Mouse (Mus musculus): ENCODE data around the gene Blmh. TPM values are rescaled to one million over a fixed set of nuclear protein-coding genes. Genes with fewer than 3 reads are reported as not detected.

Gene Blmh
- polyA plus RNA-seq (2012; rRNA removed), result 2.5 and 4.8 TPM in 2 replicates

- H3K36me3 ChIP-seq (ENCODE audit: control insufficient read depth, insufficient read depth, low read length), result no peaks in the 10 kb centered on the region
- no peaks in the 10 kb centered on the region for H3K27me3 ChIP-seq (ENCODE audit: control insufficient read depth, insufficient read depth, low read length)
- TF ChIP-seq CTCF (IDR thresholded peaks at IDR 0.05; ENCODE audit: extremely low read depth, insufficient read length, insufficient replicate concordance, low read depth, low read length) (no peak), POLR2A (IDR thresholded peaks at IDR 0.05; ENCODE audit: low read depth, low read length) (no peak)
- no peaks in the 10 kb centered on the region; the same call in 1 of the 2 replicates for H3K4me1 ChIP-seq (ENCODE audit: control insufficient read depth, insufficient read depth, insufficient read length, low read length)
- H3K4me3 ChIP-seq (ENCODE audit: low read depth, low read length), result no peak within 1 kb of the TSS
- WGBS, result 20% methylated on average over 6 of the region's 6 CpGs
- H3K27ac ChIP-seq (ENCODE audit: insufficient read depth, low read depth, low read length), result no peak within 1 kb of the TSS; the same call in 1 of the 2 replicates
Measured at GRCm38 (mm10) chr11:76924759-76925236, at the start of gene Blmh. Gene Blmh, plus strand, starts transcription at chr11:76924809.

- H3K27ac ChIP-seq (ENCODE audit: insufficient read depth, low read depth, low read length), result 0 out of 2 replicates have a peak overlapping the region, but pooled peaks have one; percentile 18
- H3K36me3 ChIP-seq (ENCODE audit: control insufficient read depth, insufficient read depth, low read length), result no peaks in the 10 kb centered on the region
- H3K27me3 ChIP-seq (ENCODE audit: control insufficient read depth, insufficient read depth, low read length), result no peaks in the 10 kb centered on the region
- H3K4me1 ChIP-seq (ENCODE audit: control insufficient read depth, insufficient read depth, insufficient read length, low read length), result no peaks in the 10 kb centered on the region
- no peak for TF ChIP-seq CTCF (IDR thresholded peaks at IDR 0.05; ENCODE audit: extremely low read depth, insufficient read length, insufficient replicate concordance, low read depth, low read length)
- TF ChIP-seq POLR2A (IDR thresholded peaks at IDR 0.05; ENCODE audit: low read depth, low read length), result no peak
- H3K4me3 ChIP-seq (ENCODE audit: low read depth, low read length), result no peak overlapping the region
- 87% methylated on average over 5 of the region's 5 CpGs for WGBS
Measured at GRCm38 (mm10) chr11:76879816-76880215, 44.8 kb upstream of the Blmh start.

- 14% methylated on average over 5 of the region's 5 CpGs for WGBS
- TF ChIP-seq CTCF (IDR thresholded peaks at IDR 0.05; ENCODE audit: extremely low read depth, insufficient read length, insufficient replicate concordance, low read depth, low read length) (no peak), POLR2A (IDR thresholded peaks at IDR 0.05; ENCODE audit: low read depth, low read length) (no peak)
- H3K36me3 ChIP-seq (ENCODE audit: control insufficient read depth, insufficient read depth, low read length), result no peaks in the 10 kb centered on the region
- no peak overlapping the region for H3K4me3 ChIP-seq (ENCODE audit: low read depth, low read length)
- H3K27ac ChIP-seq (ENCODE audit: insufficient read depth, low read depth, low read length), result no peak overlapping the region
- no peaks in the 10 kb centered on the region for H3K27me3 ChIP-seq (ENCODE audit: control insufficient read depth, insufficient read depth, low read length)
- peaks cover 3% of the 10 kb centered on the region; the same call in 1 of the 2 replicates for H3K4me1 ChIP-seq (ENCODE audit: control insufficient read depth, insufficient read depth, insufficient read length, low read length)
Measured at GRCm38 (mm10) chr11:76884451-76884850, 40.2 kb upstream of the Blmh start.

- H3K4me1 ChIP-seq (ENCODE audit: control insufficient read depth, insufficient read depth, insufficient read length, low read length), result peaks cover 25% of the 10 kb centered on the region
- no peaks in the 10 kb centered on the region for H3K36me3 ChIP-seq (ENCODE audit: control insufficient read depth, insufficient read depth, low read length)
- H3K4me3 ChIP-seq (ENCODE audit: low read depth, low read length), result no peak overlapping the region
- peak overlapping the region; percentile 64 for H3K27ac ChIP-seq (ENCODE audit: insufficient read depth, low read depth, low read length)
- H3K27me3 ChIP-seq (ENCODE audit: control insufficient read depth, insufficient read depth, low read length), result no peaks in the 10 kb centered on the region
- TF ChIP-seq CTCF (IDR thresholded peaks at IDR 0.05; ENCODE audit: extremely low read depth, insufficient read length, insufficient replicate concordance, low read depth, low read length), result no peak
- TF ChIP-seq POLR2A (IDR thresholded peaks at IDR 0.05; ENCODE audit: low read depth, low read length), result no peak
- WGBS, result 19% methylated on average over 10 of the region's 10 CpGs
Measured at GRCm38 (mm10) chr11:76889339-76890164, 35.1 kb upstream of the Blmh start.

- Histone ChIP-seq H3K4me1 (ENCODE audit: control insufficient read depth, insufficient read depth, insufficient read length, low read length) (peaks cover 25% of the 10 kb centered on the region), H3K36me3 (ENCODE audit: control insufficient read depth, insufficient read depth, low read length) (no peaks in the 10 kb centered on the region), H3K27me3 (ENCODE audit: control insufficient read depth, insufficient read depth, low read length) (no peaks in the 10 kb centered on the region), H3K4me3 (ENCODE audit: low read depth, low read length) (no peak overlapping the region), H3K27ac (ENCODE audit: insufficient read depth, low read depth, low read length) (peak overlapping the region; percentile 64; the same call in 1 of the 2 replicates)
- TF ChIP-seq CTCF (IDR thresholded peaks at IDR 0.05; ENCODE audit: extremely low read depth, insufficient read length, insufficient replicate concordance, low read depth, low read length) (no peak), POLR2A (IDR thresholded peaks at IDR 0.05; ENCODE audit: low read depth, low read length) (no peak)
- 83% methylated on average over 7 of the region's 7 CpGs for WGBS
Measured at GRCm38 (mm10) chr11:76891171-76891570, 33.4 kb upstream of the Blmh start.

GRCm38 (mm10) chr11:76891738-76892349, 32.8 kb upstream of the Blmh start:
- H3K4me1 ChIP-seq (ENCODE audit: control insufficient read depth, insufficient read depth, insufficient read length, low read length), result peaks cover 25% of the 10 kb centered on the region
- WGBS, result 76% methylated on average over 4 of the region's 4 CpGs
- TF ChIP-seq POLR2A (IDR thresholded peaks at IDR 0.05; ENCODE audit: low read depth, low read length) (no peak), CTCF (IDR thresholded peaks at IDR 0.05; ENCODE audit: extremely low read depth, insufficient read length, insufficient replicate concordance, low read depth, low read length) (no peak)
- H3K27me3 ChIP-seq (ENCODE audit: control insufficient read depth, insufficient read depth, low read length), result no peaks in the 10 kb centered on the region
- peak overlapping the region; percentile 70; the same call in 1 of the 2 replicates for H3K27ac ChIP-seq (ENCODE audit: insufficient read depth, low read depth, low read length)
- no peak overlapping the region for H3K4me3 ChIP-seq (ENCODE audit: low read depth, low read length)
- H3K36me3 ChIP-seq (ENCODE audit: control insufficient read depth, insufficient read depth, low read length), result no peaks in the 10 kb centered on the region

- 23% methylated on average over 3 of the region's 3 CpGs for WGBS
- peak overlapping the region; percentile 70 for H3K27ac ChIP-seq (ENCODE audit: insufficient read depth, low read depth, low read length)
- peaks cover 29% of the 10 kb centered on the region for H3K4me1 ChIP-seq (ENCODE audit: control insufficient read depth, insufficient read depth, insufficient read length, low read length)
- no peaks in the 10 kb centered on the region for H3K27me3 ChIP-seq (ENCODE audit: control insufficient read depth, insufficient read depth, low read length)
- TF ChIP-seq CTCF (IDR thresholded peaks at IDR 0.05; ENCODE audit: extremely low read depth, insufficient read length, insufficient replicate concordance, low read depth, low read length) (no peak), POLR2A (IDR thresholded peaks at IDR 0.05; ENCODE audit: low read depth, low read length) (no peak)
- no peak overlapping the region for H3K4me3 ChIP-seq (ENCODE audit: low read depth, low read length)
- H3K36me3 ChIP-seq (ENCODE audit: control insufficient read depth, insufficient read depth, low read length), result no peaks in the 10 kb centered on the region
Measured at GRCm38 (mm10) chr11:76892972-76893371, 31.6 kb upstream of the Blmh start.
